Mouse (Mus musculus) hematopoietic stem cell, adult 5-6 weeks (primary cell): ENCODE measurements around the gene Slc26a11. TPM values are rescaled to one million over a fixed set of nuclear protein-coding genes. Genes with fewer than 3 reads are reported as not detected.

ENCODE experiments used
- ATAC-seq, 2 experiments: fragments of 125-278 bp in 1 of 2; replicated peaks in 1 of 2; 2 replicates each; pipeline ENCODE4 v1.8.0; 2016 to 2017; ENCODE audit warnings: inconsistent platforms in 2 of 2, mild to moderate bottlenecking in 2 of 2, moderate number of reproducible peaks in 2 of 2, low read depth in 1 of 2, moderate TSS enrichment in 1 of 2; ENCODE audit not compliant: low FRiP score in 2 of 2, poor library complexity in 2 of 2, severe bottlenecking in 2 of 2, insufficient read depth in 1 of 2, low TSS enrichment in 1 of 2
- total RNA-seq: library from RNA; stranded (forward); fragments of 172-1452, 232-1000 nt; gene quantifications from 2 replicates; pipeline ENCODE4 v1.2.3, GENCODE M21; 2017

The Slc26a11 gene
- 7.7 and 7.9 TPM in 2 replicates for total RNA-seq

- peak; percentile 47 to 59 for ATAC-seq
These were observed at the start of gene Slc26a11, which contains the start of gene Sgsh for GRCm38 (mm10) chr11:119355443-119356385. Slc26a11 (plus strand) TSS chr11:119355557. Sgsh (minus strand) TSS chr11:119355536.

GRCm38 (mm10) chr11:119306762-119307657 lies 48.3 kb upstream of the Slc26a11 start:
- ATAC-seq: no peak

DNA sequence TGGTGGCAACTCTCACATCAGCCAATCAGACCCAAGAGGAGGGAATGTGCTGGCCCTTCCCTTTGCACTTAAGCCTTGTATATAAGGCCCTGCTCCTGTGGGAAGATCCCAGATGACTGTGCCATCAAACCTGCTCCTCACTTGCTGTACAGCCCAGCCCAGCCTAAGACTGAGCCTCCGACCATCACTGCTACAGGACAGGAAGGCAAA lies 47.8 kb upstream of the Slc26a11 start, which contains the start of gene Card14:
Gene Card14, plus strand, starts transcription at position 111 of the 210 bp plus-strand sequence.
- no peak for ATAC-seq

- no peak for ATAC-seq
These were observed 47.4 kb upstream of the Slc26a11 start for GRCm38 (mm10) chr11:119307916-119308315.

DNA sequence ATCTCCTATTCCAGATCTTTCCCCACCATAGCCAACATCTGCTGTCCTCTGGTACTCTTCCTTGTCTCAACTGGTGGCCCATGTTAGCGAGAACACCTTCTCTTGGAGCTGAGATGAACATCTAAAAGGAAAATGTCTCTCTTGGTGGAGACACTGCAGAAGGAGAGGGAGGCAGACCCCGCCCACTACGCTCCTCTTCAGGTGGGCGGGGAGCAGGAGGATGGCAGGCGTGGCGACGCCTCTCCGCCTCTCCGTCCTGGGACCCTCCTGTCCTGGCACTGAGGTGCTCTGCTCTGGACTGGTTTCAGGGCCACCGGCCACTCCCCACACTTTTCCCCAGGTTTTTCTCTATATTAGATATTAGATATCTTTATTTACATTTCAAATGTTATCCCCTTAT lies 44.7 kb upstream of the Slc26a11 start:
- no peak for ATAC-seq

- ATAC-seq: no peak; a peak in 1 of 4 replicates
These were observed 41.0 kb upstream of the Slc26a11 start for GRCm38 (mm10) chr11:119314252-119314936.

DNA sequence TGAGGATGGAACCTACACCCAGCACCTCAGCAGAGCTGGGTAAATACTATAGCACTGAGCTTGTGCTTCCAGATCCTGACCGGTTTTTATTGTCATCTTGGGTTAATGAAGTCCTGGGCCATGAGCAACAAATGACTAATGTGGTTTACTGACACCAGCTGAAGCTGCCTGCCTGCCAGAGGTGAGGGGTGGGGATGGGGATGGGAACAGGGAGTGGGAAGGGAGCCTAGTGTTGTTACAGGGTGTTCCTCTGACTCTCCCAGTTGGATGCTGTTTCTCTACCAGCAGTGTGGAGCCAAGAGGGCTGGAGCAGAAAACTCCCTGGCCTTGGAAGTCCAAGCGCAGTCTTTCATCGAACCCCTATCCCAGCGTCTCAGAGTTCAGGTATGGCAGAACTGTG lies 38.6 kb upstream of the Slc26a11 start:
- no peak for ATAC-seq

GRCm38 (mm10) chr11:119322521-119322920 lies 32.8 kb upstream of the Slc26a11 start:
- no peak for ATAC-seq

DNA sequence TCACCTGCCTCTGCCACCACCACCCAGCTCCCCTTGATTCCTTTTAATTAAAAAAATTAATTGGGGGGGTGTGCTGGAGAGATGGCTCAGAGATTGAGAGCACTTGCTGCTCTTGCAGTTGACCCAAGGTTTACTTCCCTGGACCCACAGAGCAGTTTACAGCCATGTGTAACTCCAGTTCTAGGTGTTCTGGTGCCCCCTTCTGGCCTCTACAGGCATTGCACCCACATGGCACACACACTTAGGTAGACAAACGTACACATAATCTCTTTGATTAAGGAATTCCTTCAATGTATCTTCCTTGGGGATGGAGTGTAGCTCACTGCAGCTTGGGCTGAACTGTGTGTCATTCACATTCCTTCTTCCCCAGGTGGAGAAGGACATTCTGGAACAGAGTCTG lies 30.3 kb upstream of the Slc26a11 start:
- ATAC-seq: no peak

GRCm38 (mm10) chr11:119330592-119330991 lies 24.8 kb upstream of the Slc26a11 start:
- no peak for ATAC-seq

DNA sequence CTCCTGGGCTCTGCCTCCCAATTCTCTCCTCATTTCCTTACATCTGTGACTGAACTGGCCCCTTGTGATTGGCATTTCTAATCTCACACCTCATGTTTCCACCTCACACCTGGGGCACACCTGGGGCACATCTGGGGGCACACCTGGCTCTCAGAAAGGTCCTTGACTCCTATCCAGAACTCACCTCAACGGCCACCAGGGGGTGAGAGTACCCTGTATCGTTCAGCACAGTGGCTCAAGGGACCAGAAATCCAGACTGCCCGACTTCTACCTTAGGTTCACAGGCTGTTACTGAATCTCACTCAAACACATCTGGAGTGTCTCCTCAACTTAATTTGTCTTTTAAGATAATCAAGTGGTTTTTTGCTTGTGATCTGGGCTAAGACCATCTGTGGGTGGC lies 23.4 kb upstream of the Slc26a11 start:
- ATAC-seq: no peak

DNA sequence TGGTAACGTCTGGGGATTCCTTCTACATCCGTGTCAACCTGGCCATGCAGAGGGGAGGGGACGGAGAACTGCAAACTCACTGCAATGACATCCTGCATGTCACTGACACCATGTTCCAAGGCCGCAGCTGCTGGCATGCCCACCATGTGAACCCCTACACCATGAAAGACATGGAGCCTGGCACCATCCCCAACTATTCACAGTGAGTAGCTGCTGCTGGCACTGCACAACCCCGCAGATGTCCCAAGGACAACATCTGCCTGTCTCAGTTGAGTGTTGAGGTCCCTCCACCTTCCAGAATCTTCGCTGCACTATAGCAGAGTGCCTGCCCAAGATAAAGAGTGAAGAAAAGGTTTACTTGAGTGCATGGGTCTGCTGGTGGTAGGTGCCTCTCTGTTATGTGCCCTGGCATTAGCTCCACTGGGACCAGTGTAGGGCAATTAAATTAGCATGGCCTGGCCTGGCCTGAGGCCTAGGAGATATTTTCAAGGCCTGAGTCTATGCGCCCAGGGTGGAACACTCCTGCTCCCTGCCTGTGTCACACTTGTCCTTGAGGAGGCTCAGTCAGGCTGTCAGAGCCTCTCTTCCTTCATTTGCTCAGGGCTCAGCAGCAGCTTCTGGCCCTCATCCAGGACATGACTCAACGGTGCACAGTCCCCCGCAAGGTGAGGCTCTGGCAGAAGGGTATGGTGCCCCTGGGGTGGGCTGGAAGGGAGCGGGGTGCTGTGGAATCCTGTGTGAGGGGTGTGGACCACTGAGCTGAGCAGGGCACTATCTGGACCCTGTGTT lies 16.9 kb upstream of the Slc26a11 start:
- no peak for ATAC-seq

DNA sequence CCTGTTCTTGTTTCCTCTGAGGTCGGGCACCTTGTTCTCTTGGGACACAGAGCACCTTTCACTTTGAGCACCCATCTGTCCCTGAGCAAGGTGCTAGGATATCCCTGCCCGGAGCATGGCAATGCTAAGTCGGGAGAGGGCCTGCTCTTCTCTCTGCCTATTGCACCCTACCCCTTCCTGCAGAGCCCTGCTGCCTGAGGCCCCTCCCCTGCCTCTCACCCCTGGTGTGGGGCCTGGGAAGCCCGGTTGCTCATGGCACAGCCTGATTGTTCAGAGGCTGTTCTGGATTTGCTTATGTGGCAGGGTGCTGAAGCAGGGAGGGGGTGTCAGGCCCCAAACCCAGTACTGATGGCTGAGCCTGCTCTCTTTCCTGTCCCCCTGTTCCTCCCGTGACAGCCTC lies 16.2 kb upstream of the Slc26a11 start:
- ATAC-seq: no peak

- peak; percentile 74 to 91; a peak in 3 of 4 replicates for ATAC-seq
These were observed 15.7 kb upstream of the Slc26a11 start for GRCm38 (mm10) chr11:119339637-119340036.

- no peak for ATAC-seq
These were observed 11.2 kb upstream of the Slc26a11 start for GRCm38 (mm10) chr11:119344178-119344577.

DNA sequence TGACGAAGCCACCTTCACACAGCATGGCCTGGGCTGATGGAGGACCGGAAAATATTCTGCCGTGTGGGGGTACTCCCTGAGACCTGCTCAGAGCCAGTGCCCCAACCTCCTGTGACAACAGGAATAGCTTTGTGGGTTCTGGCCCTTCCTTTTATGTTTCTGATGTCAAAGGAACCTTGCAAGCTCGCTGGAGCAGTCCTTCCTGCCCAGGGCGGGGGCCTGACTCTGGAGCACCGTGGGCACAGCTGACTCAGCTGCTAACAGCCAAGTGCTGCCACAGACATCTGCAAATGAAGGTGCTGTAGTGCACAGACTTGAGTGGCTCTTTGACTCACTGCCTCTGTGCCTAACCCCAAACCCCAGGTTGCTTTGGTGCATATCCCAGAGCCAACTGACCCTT lies 10.5 kb upstream of the Slc26a11 start:
- ATAC-seq: peak; percentile 61 to 65

GRCm38 (mm10) chr11:119347125-119347524 lies 8.2 kb upstream of the Slc26a11 start:
- ATAC-seq: no peak
